Mouse (Mus musculus): ENCODE data around the gene Tenm4. TPM values are rescaled to one million over a fixed set of nuclear protein-coding genes. Genes with fewer than 3 reads are reported as not detected.

Gene Tenm4
- polyA plus RNA-seq, 1 experiment from 2014 or later = 28.1 TPM

- no peaks in the 10 kb centered on the region for H3K4me1 ChIP-seq (ENCODE audit: control insufficient read depth, insufficient read depth, low read length)
- H3K4me2 ChIP-seq (ENCODE audit: low read depth, low read length) = no peak overlapping the region
- 39% methylated on average over 6 of the region's 6 CpGs for WGBS
- H3K27ac ChIP-seq (replicated peaks; ENCODE audit: low read depth, low read length) = no peak overlapping the region
- H3K27me3 ChIP-seq (ENCODE audit: control insufficient read depth, insufficient read depth, low read length) = no peaks in the 10 kb centered on the region
- no peak overlapping the region for H3K9ac ChIP-seq (replicated peaks; ENCODE audit: low read length)
- H3K9me3 ChIP-seq (replicated peaks; ENCODE audit: control insufficient read depth, low read length) = no peaks in the 10 kb centered on the region
- DNase-seq (ENCODE audit: low spot score) (no peak), ATAC-seq (replicated peaks; ENCODE audit: insufficient number of reproducible peaks, low FRiP score, low TSS enrichment, low read depth) (no peak)
- H3K36me3 ChIP-seq (replicated peaks; ENCODE audit: control insufficient read depth, insufficient read depth, low read depth, low read length) = no peaks in the 10 kb centered on the region
- H3K4me3 ChIP-seq (ENCODE audit: low read depth, low read length) = no peak overlapping the region
Observed at GRCm38 (mm10) chr7:96817030-96817674, 646.1 kb downstream of the Tenm4 start.

- Histone ChIP-seq H3K4me1 (ENCODE audit: control insufficient read depth, insufficient read depth, low read length) (no peaks in the 10 kb centered on the region), H3K4me2 (ENCODE audit: low read depth, low read length) (no peak overlapping the region), H3K9ac (replicated peaks; ENCODE audit: low read length) (no peak overlapping the region), H3K27ac (replicated peaks; ENCODE audit: low read depth, low read length) (no peak overlapping the region), H3K27me3 (ENCODE audit: control insufficient read depth, insufficient read depth, low read length) (no peaks in the 10 kb centered on the region), H3K36me3 (replicated peaks; ENCODE audit: control insufficient read depth, insufficient read depth, low read depth, low read length) (no peaks in the 10 kb centered on the region), H3K4me3 (ENCODE audit: low read depth, low read length) (no peak overlapping the region), H3K9me3 (replicated peaks; ENCODE audit: control insufficient read depth, low read length) (no peaks in the 10 kb centered on the region)
- DNase-seq (ENCODE audit: low spot score) (no peak), ATAC-seq (replicated peaks; ENCODE audit: insufficient number of reproducible peaks, low FRiP score, low TSS enrichment, low read depth) (no peak)
- WGBS = 92% methylated on average over 6 of the region's 6 CpGs
Observed at GRCm38 (mm10) chr7:96818236-96818916, 647.3 kb downstream of the Tenm4 start.

GRCm38 (mm10) chr7:96819538-96819937 is 648.5 kb downstream of the Tenm4 start:
- H3K27ac ChIP-seq (replicated peaks; ENCODE audit: low read depth, low read length) = no peak overlapping the region
- H3K4me3 ChIP-seq (ENCODE audit: low read depth, low read length) = no peak overlapping the region
- no peak overlapping the region for H3K9ac ChIP-seq (replicated peaks; ENCODE audit: low read length)
- DNase-seq (ENCODE audit: low spot score) = no peak
- H3K36me3 ChIP-seq (replicated peaks; ENCODE audit: control insufficient read depth, insufficient read depth, low read depth, low read length) = no peaks in the 10 kb centered on the region
- no peak overlapping the region for H3K4me2 ChIP-seq (ENCODE audit: low read depth, low read length)
- H3K27me3 ChIP-seq (ENCODE audit: control insufficient read depth, insufficient read depth, low read length) = no peaks in the 10 kb centered on the region
- 89% methylated on average over 3 of the region's 3 CpGs for WGBS
- ATAC-seq (replicated peaks; ENCODE audit: insufficient number of reproducible peaks, low FRiP score, low TSS enrichment, low read depth) = no peak
- no peaks in the 10 kb centered on the region for H3K9me3 ChIP-seq (replicated peaks; ENCODE audit: control insufficient read depth, low read length)
- no peaks in the 10 kb centered on the region for H3K4me1 ChIP-seq (ENCODE audit: control insufficient read depth, insufficient read depth, low read length)

- DNase-seq (ENCODE audit: low spot score) = no peak
Observed at GRCm38 (mm10) chr7:96820343-96820742, 649.3 kb downstream of the Tenm4 start.

GRCm38 (mm10) chr7:96826101-96826500 is 655.1 kb downstream of the Tenm4 start:
- Histone ChIP-seq H3K4me3 (ENCODE audit: low read depth, low read length) (no peak overlapping the region), H3K9me3 (replicated peaks; ENCODE audit: control insufficient read depth, low read length) (no peaks in the 10 kb centered on the region), H3K4me1 (ENCODE audit: control insufficient read depth, insufficient read depth, low read length) (no peaks in the 10 kb centered on the region; the same call in 1 of the 2 replicates), H3K27ac (replicated peaks; ENCODE audit: low read depth, low read length) (no peak overlapping the region), H3K4me2 (ENCODE audit: low read depth, low read length) (no peak overlapping the region), H3K27me3 (ENCODE audit: control insufficient read depth, insufficient read depth, low read length) (no peaks in the 10 kb centered on the region), H3K36me3 (replicated peaks; ENCODE audit: control insufficient read depth, insufficient read depth, low read depth, low read length) (no peaks in the 10 kb centered on the region), H3K9ac (replicated peaks; ENCODE audit: low read length) (no peak overlapping the region)
- no peak for DNase-seq (ENCODE audit: low spot score)
- WGBS = 95% methylated on average over 6 of the region's 6 CpGs
- ATAC-seq (replicated peaks; ENCODE audit: insufficient number of reproducible peaks, low FRiP score, low TSS enrichment, low read depth) = no peak

More at GRCm38 (mm10) chr7:96820343-96820742, 649.3 kb downstream of the Tenm4 start:
- no peak overlapping the region for H3K9ac ChIP-seq (replicated peaks; ENCODE audit: low read length)
- no peak overlapping the region for H3K4me3 ChIP-seq (ENCODE audit: low read depth, low read length)
- no peaks in the 10 kb centered on the region for H3K36me3 ChIP-seq (replicated peaks; ENCODE audit: control insufficient read depth, insufficient read depth, low read depth, low read length)
- no peaks in the 10 kb centered on the region for H3K9me3 ChIP-seq (replicated peaks; ENCODE audit: control insufficient read depth, low read length)
- no peak for ATAC-seq (replicated peaks; ENCODE audit: insufficient number of reproducible peaks, low FRiP score, low TSS enrichment, low read depth)
- no peaks in the 10 kb centered on the region for H3K27me3 ChIP-seq (ENCODE audit: control insufficient read depth, insufficient read depth, low read length)
- WGBS = 76% methylated on average over 6 of the region's 6 CpGs
- no peak overlapping the region for H3K4me2 ChIP-seq (ENCODE audit: low read depth, low read length)
- no peaks in the 10 kb centered on the region for H3K4me1 ChIP-seq (ENCODE audit: control insufficient read depth, insufficient read depth, low read length)
- no peak overlapping the region for H3K27ac ChIP-seq (replicated peaks; ENCODE audit: low read depth, low read length)

GRCm38 (mm10) chr7:96826672-96827071 is 655.6 kb downstream of the Tenm4 start:
- Histone ChIP-seq H3K27ac (replicated peaks; ENCODE audit: low read depth, low read length) (no peak overlapping the region), H3K4me2 (ENCODE audit: low read depth, low read length) (no peak overlapping the region), H3K4me1 (ENCODE audit: control insufficient read depth, insufficient read depth, low read length) (no peaks in the 10 kb centered on the region; the same call in 1 of the 2 replicates), H3K9ac (replicated peaks; ENCODE audit: low read length) (no peak overlapping the region), H3K4me3 (ENCODE audit: low read depth, low read length) (no peak overlapping the region), H3K9me3 (replicated peaks; ENCODE audit: control insufficient read depth, low read length) (no peaks in the 10 kb centered on the region), H3K36me3 (replicated peaks; ENCODE audit: control insufficient read depth, insufficient read depth, low read depth, low read length) (no peaks in the 10 kb centered on the region), H3K27me3 (ENCODE audit: control insufficient read depth, insufficient read depth, low read length) (no peaks in the 10 kb centered on the region)
- ATAC-seq (replicated peaks; ENCODE audit: insufficient number of reproducible peaks, low FRiP score, low TSS enrichment, low read depth) (no peak), DNase-seq (ENCODE audit: low spot score) (no peak)
- WGBS = 93% methylated on average over 6 of the region's 6 CpGs

- no peak for DNase-seq (ENCODE audit: low spot score)
- Histone ChIP-seq H3K4me1 (ENCODE audit: control insufficient read depth, insufficient read depth, low read length) (no peaks in the 10 kb centered on the region; the same call in none of the 2 replicates), H3K9me3 (replicated peaks; ENCODE audit: control insufficient read depth, low read length) (no peaks in the 10 kb centered on the region), H3K27me3 (ENCODE audit: control insufficient read depth, insufficient read depth, low read length) (no peaks in the 10 kb centered on the region), H3K27ac (replicated peaks; ENCODE audit: low read depth, low read length) (no peak overlapping the region), H3K4me3 (ENCODE audit: low read depth, low read length) (no peak overlapping the region), H3K4me2 (ENCODE audit: low read depth, low read length) (no peak overlapping the region), H3K36me3 (replicated peaks; ENCODE audit: control insufficient read depth, insufficient read depth, low read depth, low read length) (no peaks in the 10 kb centered on the region), H3K9ac (replicated peaks; ENCODE audit: low read length) (no peak overlapping the region)
- no peak for ATAC-seq (replicated peaks; ENCODE audit: insufficient number of reproducible peaks, low FRiP score, low TSS enrichment, low read depth)
- WGBS = 34% methylated on average over 9 of the region's 9 CpGs
Observed at GRCm38 (mm10) chr7:96832551-96832950, 661.5 kb downstream of the Tenm4 start.

- H3K36me3 ChIP-seq (replicated peaks; ENCODE audit: control insufficient read depth, insufficient read depth, low read depth, low read length) = no peaks in the 10 kb centered on the region
- no peak overlapping the region for H3K4me3 ChIP-seq (ENCODE audit: low read depth, low read length)
- WGBS = 55% methylated on average over 3 of the region's 3 CpGs
- H3K27me3 ChIP-seq (ENCODE audit: control insufficient read depth, insufficient read depth, low read length) = no peaks in the 10 kb centered on the region
- H3K9me3 ChIP-seq (replicated peaks; ENCODE audit: control insufficient read depth, low read length) = no peaks in the 10 kb centered on the region
- H3K27ac ChIP-seq (replicated peaks; ENCODE audit: low read depth, low read length) = no peak overlapping the region
- no peaks in the 10 kb centered on the region; the same call in none of the 2 replicates for H3K4me1 ChIP-seq (ENCODE audit: control insufficient read depth, insufficient read depth, low read length)
- no peak overlapping the region for H3K4me2 ChIP-seq (ENCODE audit: low read depth, low read length)
- no peak for ATAC-seq (replicated peaks; ENCODE audit: insufficient number of reproducible peaks, low FRiP score, low TSS enrichment, low read depth)
- DNase-seq (ENCODE audit: low spot score) = no peak
- H3K9ac ChIP-seq (replicated peaks; ENCODE audit: low read length) = no peak overlapping the region
Observed at GRCm38 (mm10) chr7:96833012-96833411, 662.0 kb downstream of the Tenm4 start.

Measured in embryonic facial prominence, embryonic 11.5 days (tissue).